Mouse (Mus musculus) yolk sac, embryonic 10.5 days (tissue): ENCODE data around the gene Fhl3.
"Not testable (repeated sequence)": the region's sequence is repeated elsewhere in the genome, so short reads cannot be mapped to it uniquely, and the experiment has no call there.

Experiments used
- DNase-seq: peaks from one replicate; pipeline ENCODE4 v3.0.0-alpha.2; 2017; ENCODE audit warnings: low spot score

Gene Fhl3

DNA sequence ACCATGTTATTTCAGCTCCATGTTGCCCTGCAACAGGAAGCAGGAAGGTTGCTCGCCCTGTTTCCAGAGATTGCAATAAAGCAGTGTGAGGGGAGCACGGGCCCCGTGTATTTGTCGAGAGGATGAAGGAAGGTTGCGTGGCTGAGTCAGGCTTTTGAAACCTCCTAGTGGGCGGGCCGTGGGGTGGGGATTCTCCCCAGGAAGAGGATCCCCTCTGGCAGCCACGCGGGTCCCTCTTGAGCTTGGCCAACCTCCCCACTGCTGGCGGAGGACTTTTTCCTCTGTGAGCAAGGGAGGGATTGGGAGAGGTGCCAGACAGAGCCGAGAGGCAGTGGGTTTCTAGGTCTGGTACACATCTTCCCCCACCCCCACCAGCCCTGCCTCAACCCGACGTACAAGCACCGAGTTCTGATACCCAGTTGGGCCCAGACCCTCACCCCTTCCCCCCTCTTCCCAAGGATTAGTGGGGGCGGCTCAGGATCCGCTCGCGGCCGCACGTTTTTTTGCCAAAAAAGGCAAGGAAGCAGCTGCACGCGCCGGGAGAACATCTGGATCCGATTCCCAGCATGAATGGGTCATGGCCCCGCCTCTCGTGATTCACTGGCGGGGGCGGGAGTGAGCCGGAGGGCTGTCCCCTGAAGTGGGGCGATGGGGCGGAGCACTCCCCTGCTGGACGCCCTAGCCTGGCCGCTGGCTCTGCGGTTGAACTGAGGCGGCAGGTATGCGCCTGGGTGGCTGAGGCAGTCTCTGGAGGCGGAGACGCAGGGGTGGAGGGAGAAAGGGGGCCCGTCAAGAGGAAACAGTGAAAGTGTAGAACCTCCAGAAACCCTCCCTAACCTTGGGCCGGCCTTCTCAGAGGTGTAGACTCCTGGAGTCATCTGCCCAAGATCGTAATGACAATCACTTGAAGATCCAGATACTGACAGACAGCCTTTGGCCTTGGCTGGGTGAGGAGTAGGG is 8.3 kb downstream of the Fhl3 start:
- DNase-seq, result peak; percentile 96

DNA sequence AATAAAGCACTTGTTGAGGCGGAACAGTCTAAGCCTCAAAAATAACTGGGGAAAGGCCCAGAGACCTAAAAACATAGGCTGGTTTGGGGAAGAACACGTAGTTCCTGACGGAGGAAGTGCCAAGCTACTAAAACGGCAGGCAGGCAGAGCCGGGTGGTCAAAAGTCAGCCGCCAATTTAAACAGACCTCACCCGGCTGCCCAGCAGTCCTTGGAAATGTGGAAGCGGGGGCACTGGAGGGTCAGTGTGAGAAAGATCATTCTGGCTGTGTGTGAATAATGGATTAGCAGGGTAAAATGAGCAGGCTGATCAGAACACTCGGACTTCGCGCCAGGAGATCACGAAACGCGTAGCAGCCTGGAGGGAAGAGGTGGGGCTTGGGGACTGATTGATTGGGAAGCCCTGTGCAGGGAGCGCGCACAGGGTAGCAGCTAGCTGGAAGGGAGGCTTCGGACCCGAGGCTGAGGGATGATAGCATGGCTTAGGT is 9.5 kb downstream of the Fhl3 start:
- DNase-seq, result peak; percentile 67

DNA sequence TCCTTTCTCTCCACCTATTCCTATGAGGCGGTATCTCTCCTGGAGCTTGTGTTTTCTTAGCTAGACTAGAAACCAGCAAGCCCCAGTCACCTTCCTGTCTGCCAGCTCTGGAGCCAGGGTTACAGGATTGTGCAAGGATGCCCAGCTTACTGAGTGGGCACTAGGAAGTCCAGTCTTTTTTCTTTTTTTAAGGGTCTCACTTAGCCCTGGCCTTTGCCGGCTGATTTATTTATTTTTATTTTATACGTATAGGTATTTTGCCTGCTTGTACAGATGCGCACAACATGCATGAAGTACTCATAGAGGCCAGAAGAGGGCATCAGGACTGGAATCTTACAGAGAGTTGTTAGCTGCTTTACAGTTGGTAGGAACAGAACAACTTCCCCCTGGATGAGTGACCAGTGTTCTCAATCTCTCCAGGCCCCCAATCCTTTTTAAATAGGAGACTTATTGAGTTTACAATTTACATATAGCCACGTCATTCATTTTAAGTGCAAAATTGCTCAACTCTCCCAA is 10.3 kb downstream of the Fhl3 start:
- DNase-seq, result peak; percentile 54

DNA sequence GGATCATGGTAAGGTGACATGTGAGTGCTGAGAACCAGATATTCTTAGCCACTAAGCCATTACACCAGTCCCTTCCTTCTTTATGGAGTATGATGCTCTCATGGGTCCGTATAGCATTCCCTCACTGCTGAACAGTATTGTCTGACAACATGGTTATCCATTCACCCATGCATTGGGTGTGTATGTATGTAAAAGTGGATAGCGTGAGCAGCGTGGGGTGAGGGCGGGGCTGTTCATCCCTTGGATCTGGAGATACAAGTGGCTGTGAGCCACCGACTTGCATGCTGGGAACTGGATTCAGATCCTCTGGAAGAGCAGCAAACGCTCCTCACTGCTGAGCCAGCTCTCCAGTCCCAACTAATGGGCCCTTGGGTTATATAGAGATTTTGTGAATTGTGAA is 12.1 kb downstream of the Fhl3 start:
- no peak for DNase-seq

DNA sequence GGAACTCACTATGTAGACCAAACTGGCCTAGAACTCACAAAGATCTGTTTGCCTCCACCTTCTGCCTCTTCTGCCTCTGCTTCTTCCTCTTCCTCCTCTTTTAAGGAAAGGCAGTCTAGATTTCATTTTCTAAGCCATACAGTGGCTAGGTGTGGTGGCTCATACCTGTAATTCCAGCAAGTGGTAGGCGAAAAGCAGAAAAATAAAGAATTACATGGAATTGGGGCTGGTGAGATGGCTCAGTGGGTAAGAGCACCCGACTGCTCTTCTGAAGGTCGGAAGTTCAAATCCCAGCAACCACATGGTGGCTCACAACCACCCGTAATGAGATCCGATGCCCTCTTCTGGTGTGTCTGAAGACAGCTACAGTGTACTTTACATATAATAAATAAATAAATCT is 13.3 kb downstream of the Fhl3 start:
- DNase-seq, result not testable (repeated sequence)

DNA sequence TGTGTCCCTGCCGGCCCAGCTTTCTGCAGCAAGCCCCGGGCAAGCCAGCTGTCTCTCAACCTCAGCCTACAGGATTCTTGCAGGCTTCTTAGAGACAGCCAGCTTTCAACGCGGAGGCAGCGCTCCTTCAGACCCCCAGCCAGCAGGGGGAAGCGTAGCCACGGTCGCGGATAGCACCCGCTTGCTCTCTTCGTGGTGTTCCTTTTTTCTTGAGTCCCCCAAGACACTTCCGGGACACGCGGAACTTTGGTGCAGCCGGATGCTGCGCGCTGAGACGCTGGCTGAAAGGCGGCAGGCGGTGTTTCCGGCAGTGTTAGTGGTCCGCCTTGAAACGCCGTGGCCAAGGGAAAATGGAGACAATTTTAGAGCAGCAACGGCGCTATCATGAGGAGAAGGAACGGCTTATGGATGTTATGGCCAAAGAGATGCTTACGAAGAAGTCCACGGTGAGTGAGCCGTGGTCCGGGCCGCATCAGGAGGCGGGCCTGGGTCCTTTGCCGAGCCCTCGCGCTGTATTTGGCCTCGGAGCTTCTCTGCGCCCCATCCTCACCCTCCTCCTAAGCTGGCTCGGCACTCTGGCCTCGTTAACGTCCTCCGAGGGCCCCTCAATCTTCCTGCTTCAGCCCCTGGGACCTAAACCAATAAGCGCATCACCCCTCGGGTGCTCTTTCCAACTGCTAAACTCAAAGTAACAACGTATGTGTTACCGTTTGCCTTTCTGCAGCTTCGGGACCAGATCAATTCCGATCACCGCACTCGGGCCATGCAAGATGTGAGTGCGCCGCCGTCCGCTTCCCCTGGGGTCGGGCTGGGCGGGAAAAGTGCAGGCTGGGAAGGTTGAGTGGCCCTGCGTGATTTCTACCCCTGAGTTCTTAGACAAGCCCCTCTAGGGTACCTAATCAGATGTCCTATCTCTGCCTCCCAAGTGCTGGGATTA is 14.3 kb downstream of the Fhl3 start, which contains the start of gene Sf3a3:
TSS of gene Sf3a3 (plus strand) at position 232 of the 937 bp plus-strand sequence.
- DNase-seq, result peak; percentile 93

DNA sequence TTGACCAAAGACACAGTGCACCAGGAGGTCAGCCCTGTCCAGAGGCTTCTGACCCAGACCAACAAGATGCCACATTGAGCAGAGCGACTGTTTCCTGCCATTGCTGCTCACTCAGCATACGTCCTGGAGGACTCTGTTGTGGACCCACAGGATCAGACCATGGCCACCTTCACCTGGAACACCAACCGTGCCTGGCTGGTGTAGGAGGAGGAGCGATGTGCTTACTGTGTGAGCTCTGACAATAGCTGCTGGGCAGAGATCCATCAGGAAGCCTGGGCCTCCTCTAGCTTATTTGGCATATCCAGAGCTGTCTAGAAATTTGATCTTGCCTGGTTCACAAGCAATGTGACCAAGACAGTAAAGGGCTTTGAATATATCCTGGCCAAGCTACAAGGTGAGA is 18.6 kb downstream of the Fhl3 start:
- DNase-seq, result no peak

DNA sequence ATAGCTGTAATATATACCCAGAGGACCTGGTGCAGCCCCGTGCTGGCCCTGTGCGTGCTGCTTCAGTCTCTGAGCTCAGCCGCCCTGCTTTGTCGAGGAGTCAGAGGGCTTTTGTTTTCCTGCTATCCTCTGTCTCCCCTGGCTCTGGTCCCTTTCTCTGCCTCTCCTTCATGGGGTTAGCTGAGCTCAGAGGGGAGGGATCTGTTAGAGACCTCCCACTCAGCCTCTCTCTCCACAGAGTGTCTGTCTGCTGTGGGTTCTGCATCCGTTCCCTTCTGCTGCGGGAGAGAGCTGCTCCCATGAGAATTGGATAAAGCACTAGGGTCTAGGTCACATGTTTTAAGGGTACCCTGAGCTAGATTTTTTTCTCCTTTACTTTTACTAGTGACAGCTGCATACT is 25.6 kb downstream of the Fhl3 start:
- no peak for DNase-seq

DNA sequence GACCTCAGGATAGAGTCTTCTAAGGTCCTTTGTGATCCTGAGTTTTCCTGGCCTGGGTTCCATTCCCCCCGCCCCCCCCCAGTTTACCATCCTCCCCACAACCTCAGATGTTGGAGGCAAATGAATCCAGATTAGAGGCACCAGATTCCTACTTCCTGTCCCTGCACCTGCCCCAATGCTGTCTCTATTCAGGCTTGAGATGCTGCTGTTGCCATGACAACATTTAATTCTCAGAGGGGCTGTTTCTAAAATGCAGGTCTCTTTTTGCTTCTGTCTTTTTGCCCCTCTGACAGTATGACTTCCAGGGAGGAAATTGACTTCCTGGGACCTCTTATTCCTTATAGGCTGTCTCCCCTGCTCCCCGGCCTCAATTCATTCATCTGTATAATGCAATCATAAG is 36.5 kb downstream of the Fhl3 start:
- no peak for DNase-seq

DNA sequence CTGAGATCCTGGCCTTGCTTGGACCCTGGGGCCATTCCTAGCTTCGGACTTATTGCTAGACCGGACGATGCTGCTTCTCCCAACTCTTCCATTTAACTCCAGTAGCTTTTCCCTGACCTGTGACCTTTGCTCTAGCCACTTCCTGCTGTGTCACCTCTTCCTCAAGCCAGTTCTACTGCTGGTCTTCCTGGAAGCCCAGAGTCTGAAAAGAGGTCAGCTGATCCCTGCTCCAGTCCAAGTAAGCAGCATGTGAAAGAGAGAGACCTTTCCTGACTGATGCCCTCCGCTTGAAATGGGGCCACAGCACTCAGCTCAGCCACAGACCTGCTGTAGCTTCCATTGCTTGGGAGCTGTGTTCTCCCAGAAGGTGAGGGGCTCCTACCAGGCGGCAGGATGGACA is 37.0 kb downstream of the Fhl3 start:
- peak; percentile 72 for DNase-seq

DNA sequence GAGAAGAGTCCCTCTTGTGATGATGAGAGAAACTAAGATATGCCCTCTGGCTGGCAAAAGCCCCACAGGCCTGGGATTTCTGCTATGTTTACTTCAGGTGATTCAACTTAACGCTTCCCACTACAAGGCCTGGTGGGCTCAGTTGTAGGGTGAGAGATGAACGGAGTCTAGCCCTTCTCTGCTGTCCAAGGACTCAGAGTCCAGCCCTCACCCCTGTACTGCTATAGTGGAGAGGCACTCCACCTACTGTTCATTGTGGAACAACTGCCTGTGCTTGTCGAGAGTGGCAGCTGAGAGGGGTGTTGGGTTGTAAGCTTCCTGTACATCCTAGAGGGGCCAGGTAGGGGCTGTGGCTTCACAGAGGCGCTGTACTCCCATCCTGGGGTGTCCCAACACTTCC is 37.5 kb downstream of the Fhl3 start:
- no peak for DNase-seq

DNA sequence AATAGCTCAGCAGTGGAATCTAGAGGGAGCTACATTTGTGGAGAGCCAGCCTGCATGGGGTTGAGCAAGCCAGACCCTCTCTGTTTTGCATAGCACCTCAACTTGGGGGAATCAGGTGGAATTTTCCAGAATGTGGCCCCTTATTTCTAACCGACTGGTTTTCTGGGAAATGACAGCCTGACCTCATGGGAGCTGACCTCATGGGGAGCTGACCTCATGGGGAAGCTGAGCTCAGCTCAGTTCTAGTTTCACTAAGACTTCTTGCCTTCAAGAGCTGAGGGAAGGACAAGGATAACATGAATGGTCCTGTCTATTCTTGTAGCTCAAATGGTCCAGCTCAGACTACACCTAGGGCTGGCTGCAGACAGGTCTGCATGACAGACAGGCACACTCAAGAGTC is 38.3 kb downstream of the Fhl3 start:
- no peak for DNase-seq

DNA sequence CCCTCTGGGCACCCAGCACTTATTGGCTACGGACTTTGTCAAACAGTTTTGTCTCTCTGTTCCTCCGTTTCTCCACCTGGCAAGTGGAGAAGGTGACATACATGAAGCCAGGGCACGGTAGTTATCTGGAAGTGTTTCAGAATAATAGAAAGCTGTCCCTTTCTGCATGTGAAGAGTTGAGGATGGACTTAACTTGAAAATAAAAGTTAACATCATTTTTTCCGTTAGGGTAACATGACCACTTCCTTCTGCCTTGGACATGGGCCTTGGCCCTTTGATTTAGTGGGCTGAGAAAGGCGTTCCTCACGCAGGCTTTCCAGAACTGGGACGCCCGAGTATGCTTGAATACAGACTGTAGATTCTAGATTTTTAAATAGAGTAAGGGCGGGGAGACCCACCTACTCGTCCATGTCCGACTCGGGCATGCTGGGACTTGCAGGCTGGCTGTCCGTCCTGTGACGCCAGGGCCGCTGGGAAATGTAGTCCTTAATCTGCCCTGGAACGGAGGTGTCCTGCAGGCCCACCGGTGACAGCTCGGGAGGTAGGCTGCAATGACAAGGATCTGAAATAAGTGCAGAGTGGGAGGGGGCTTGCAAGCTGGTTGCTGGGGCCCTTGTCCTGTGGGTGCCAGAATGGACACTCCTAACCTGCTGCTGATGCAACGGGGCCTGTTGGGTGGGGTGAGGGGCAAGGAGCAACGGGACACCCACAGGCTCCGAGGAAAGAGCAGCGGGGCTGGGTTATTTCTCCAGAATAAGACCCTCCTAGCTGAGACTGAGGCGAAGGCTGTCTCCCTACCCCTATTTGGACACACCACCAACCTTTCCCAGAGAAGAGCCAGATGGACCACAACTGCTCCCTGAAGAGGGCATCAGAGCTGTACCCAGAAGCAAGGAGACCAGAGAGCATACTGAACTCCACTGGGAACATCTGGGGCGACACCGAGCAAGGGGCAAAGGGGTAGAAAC is 41.2 kb downstream of the Fhl3 start, which contains the start of gene Inpp5b:
TSS of gene Inpp5b (plus strand) at position 475 of the 968 bp plus-strand sequence.
- peak; percentile 89 for DNase-seq

DNA sequence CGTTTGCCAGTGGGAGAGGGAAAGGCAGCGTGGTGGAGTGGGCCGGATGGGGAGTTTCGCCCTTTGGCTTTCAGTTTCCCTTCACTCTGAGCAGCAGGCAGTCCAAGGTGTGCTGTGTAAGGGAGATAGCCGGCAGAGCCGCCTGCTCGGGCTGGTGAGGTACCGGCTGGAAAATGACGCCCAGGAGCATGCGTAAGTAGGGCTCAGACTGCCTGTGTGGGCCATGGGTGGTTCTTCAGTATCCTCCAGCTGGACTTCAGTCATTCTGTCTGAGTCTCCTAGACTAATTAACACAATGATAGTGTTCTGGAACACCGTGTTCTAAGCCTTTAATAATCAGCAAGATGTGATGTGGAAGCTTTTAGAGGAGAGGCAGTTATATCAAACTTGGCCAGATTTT is 42.3 kb downstream of the Fhl3 start:
- no peak for DNase-seq

DNA sequence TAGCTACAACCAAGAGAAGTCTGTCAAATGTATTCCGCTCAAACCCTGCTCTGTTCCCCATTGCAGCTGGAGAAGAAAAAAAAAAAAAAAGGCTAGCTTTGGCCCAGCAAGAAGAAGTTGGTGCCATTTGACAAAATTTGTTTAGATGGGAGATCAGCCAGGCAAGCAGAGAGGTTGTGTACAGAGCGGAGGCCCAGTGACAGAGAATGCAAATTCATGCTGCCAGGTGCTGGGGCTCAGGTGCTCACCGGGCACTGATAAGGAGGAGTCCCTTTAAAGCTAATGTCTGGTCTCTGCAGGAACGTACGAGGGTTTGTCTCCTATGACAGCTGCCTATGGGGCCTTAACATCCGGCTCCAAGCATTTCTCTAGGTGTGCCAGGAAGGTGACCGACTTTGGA is 46.1 kb downstream of the Fhl3 start:
- no peak for DNase-seq

DNA sequence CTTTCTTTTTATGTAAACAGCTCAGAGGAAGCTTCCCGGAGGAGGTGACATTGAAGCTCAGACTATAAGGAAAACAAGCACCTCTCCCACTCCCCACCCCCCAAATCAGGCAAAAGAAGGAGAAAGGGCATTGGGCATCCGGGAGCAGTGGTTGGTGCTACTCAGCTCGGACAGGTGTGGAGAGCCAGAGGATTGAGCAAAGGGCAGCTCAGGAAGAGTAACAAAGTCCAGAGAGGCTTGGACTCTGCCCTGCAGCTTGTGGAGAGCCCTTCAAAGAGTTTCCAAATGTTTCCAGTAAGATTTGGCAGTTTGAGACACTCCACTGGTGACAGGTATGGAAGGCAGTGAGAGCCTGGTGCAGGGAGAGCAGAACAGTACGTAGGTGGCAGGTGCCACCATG is 47.4 kb downstream of the Fhl3 start:
- DNase-seq, result peak; percentile 80

DNA sequence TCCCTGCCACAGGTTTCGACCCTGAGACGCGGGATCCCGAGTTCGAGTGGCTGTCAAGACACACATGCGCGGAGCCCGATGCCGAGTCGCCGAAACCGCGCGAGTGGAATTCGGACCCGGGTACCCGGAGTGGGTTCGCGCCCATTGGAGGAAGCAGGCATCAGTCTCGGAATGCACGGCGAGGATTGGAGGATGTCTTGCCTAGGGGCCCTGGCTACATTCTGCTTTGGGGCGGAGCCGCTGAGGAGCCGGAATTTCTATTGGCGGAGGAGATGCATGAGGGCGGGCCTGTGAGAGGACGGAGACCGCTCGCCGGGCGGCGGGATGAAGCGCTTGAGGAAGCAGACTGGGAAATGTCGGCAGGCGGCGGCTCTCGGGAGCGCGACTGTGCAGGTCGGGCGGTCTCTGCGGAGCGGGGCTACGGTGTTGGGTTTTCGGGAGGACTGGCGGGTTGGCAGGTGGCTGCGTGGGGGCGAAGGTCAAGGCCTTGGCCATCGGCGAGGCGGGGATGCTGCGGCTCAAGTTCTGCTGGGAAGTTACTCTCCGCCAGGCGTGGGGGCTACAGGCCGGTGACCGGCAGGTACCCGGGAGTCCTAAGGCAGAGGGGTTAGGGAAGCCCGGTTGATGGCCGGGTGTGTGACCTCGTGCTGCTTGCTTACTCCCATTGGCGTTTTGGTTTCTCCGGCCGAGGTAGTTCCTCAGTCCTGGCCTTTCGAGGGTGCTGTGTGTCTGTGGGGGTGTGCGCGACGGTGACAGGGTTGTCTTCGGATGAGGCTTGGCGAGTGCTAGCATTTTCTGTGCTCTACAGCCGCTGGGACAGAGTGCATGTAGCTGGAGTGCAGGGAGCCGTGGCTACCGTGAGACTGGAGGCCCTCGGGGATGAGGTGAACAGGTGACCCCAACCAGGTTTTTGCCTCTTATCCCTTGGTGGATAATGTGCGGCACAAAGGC is 51.1 kb downstream of the Fhl3 start:
- DNase-seq, result peak; percentile 98

DNA sequence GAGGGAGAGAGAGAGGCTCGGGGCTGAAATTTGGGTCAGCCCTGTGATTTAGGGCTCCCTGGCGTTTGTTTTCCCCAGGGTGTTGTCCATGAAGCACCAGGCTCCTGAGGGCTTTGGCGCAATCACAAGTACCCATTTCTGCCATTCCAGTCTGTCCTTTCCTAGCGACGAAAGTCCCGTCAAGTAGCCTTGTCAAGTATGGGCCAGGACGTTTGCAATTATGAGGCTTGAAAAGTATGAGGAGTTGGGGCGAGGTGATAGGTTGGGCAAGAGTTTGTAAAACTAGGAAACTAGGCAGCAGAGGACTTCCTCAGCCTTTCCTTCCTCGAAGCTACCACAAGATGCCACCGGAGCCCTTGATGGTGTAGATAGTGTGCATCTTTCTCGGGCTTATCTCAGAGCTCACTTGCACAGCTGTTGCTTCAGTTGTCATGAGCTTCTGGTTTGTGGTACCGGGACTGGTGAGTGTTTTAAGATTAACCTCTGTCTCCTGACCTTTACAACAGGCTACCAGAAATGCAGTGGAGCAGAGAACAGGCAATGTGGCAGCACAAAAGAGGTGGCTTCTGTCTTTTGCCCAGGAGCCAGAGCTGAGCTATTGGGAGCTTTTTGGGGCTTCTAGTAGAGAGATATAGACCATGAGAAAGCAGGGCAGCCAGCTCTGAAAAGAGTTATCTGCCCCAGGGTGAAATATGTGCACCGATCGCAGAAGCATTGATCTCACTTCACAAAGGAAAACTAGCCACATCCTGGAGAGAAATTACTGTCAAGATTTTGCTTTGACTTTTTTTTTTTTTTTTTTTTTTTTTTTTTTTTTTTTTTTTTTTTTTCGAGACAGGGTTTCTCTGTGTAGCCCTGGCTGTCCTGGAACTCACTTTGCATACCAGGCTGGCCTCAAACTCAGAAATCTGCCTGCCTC is 52.0 kb downstream of the Fhl3 start:
- peak; percentile 26 for DNase-seq

DNA sequence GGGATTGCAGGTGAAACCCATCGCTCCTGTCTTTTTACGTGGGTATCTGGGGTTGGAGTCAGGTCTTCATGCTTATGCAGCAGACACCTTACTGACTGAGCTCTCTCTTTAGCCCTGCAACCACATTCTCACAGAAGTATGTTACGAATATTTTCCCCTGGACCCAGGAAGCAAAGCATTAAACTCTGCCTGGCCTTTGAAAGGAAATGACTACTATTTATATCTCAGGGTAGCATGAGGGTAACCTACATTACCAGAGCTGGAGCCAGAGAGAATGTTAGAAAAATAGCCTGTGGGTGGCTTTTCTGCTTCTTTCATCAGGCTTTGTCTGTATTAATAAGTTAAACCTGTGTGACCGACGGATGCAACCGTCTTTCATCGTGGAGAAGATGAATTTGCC is 55.0 kb downstream of the Fhl3 start:
- DNase-seq, result no peak
